Mouse (Mus musculus) A20 (cell line): ENCODE results near the gene Vmn1r74.

Experiments used
- DNase-seq: peaks from one replicate; pipeline ENCODE4 v3.0.0-alpha.2; 2011; ENCODE audit warnings: low read depth, low spot score

The Vmn1r74 gene

GRCm38 (mm10) chr7:11833680-11834079, at the start of gene Vmn1r74:
Gene Vmn1r74 (plus strand): TSS chr7:11833980.
- no peak for DNase-seq

- peak; percentile 60 for DNase-seq
These were observed 20.0 kb upstream of the Vmn1r74 start for GRCm38 (mm10) chr7:11813751-11814150.

- peak; percentile 20 for DNase-seq
These were observed 11.6 kb upstream of the Vmn1r74 start for GRCm38 (mm10) chr7:11822166-11822565.

GRCm38 (mm10) chr7:11823246-11823645, 10.5 kb upstream of the Vmn1r74 start:
- peak; percentile 78 for DNase-seq

GRCm38 (mm10) chr7:11874330-11874729, 40.5 kb downstream of the Vmn1r74 start, which contains the start of gene Vmn1r75:
Gene Vmn1r75 (plus strand): TSS chr7:11874630.
- no peak for DNase-seq
